Mouse (Mus musculus) yolk sac, embryonic 10.5 days (tissue): Measurements from ENCODE around the gene Gm21083.
"Not testable (repeated sequence)": the region's sequence is repeated elsewhere in the genome, so short reads cannot be mapped to it uniquely, and the experiment has no call there.

Experiments
- DNase-seq: peaks from one replicate; pipeline ENCODE4 v3.0.0-alpha.2; 2017; ENCODE audit warnings: low spot score

The Gm21083 gene

GRCm38 (mm10) chr5:15628136-15628535 lies 51.0 kb downstream of the Gm21083 start:
- not testable (repeated sequence) for DNase-seq

- not testable (repeated sequence) for DNase-seq
Observed at GRCm38 (mm10) chr5:15630068-15630467, 52.9 kb downstream of the Gm21083 start.
